Mouse (Mus musculus): ENCODE data around the gene Gm11492. TPM values are rescaled to one million over a fixed set of nuclear protein-coding genes. Genes with fewer than 3 reads are reported as not detected.

The Gm11492 gene
- polyA plus RNA-seq (2015; fragmentation: Nextera tagmentation; extraction: Ambion mirVana) = not detected in 2 replicates

DNA sequence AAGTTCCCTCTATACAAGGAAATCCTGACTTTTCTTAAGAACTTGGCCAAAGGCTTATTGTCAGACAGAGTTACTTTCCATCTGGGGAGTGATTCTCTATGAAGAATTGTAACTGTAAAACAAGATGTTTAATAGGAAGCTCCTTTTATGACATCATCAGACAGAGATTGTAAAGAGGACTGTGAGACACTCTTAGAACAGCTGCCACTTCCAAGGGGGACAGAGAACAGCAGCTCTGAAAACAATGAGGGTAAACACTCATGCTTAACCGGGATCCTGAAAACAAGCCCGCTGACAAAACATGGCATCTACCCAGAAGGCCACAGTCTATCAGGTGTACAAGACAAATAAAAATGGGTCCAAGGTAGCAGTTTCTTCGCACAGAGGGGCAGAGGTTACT lies at the start of gene Gm11492:
TSS of gene Gm11492 (plus strand) at position 153 of the 400 bp plus-strand sequence.
- H3K27ac ChIP-seq (replicated peaks) = no peak within 1 kb of the TSS

DNA sequence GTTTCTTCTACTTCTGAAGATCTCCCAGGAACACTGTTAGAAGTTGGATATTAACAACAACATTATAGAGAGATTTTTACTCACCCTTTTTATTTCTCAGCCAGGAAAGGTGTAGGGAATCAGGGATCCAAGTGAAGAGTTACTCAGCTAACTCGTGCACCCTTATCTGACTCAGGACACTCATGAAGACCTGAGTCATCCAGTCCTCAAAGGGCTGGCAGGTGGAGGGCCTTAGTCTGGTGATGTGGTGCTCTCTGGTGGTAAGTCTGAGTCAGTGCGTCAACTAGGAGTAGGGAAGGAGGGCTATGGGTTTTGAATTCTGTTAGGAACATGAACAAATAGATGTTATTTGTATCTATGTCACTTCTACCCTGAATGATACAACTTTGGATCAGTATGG lies 47.2 kb upstream of the Gm11492 start:
- no peak overlapping the region for H3K4me2 ChIP-seq
- no peak for ATAC-seq (ENCODE audit: extremely low read depth, insufficient number of reproducible peaks, low FRiP score, low TSS enrichment)

More for the DNA sequence above, at the start of gene Gm11492:
- Histone ChIP-seq H3K4me2 (no peak within 1 kb of the TSS), H3K36me3 (no peaks in the 10 kb centered on the region), H3K9me3 (no peaks in the 10 kb centered on the region), H3K9ac (no peak within 1 kb of the TSS), H3K27me3 (replicated peaks) (no peaks in the 10 kb centered on the region), H3K4me1 (peaks cover 27% of the 10 kb centered on the region), H3K4me3 (no peak within 1 kb of the TSS)
- 67% methylated on average over 3 of the region's 3 CpGs for WGBS
- ATAC-seq (ENCODE audit: extremely low read depth, insufficient number of reproducible peaks, low FRiP score, low TSS enrichment) = no peak

GRCm38 (mm10) chr11:87523466-87523865 lies 43.0 kb upstream of the Gm11492 start:
- H3K4me2 ChIP-seq = no peak overlapping the region
- no peaks in the 10 kb centered on the region for H3K9me3 ChIP-seq
- H3K4me1 ChIP-seq = peaks cover 11% of the 10 kb centered on the region; the same call in 1 of the 2 replicates
- no peak for ATAC-seq (ENCODE audit: extremely low read depth, insufficient number of reproducible peaks, low FRiP score, low TSS enrichment)
- 67% methylated on average over 5 of the region's 5 CpGs for WGBS
- H3K9ac ChIP-seq = no peak overlapping the region
- no peaks in the 10 kb centered on the region for H3K27me3 ChIP-seq (replicated peaks)
- H3K4me3 ChIP-seq = no peak overlapping the region
- no peaks in the 10 kb centered on the region for H3K36me3 ChIP-seq
- no peak overlapping the region for H3K27ac ChIP-seq (replicated peaks)

More for the DNA sequence above, 47.2 kb upstream of the Gm11492 start:
- H3K9ac ChIP-seq = no peak overlapping the region
- H3K36me3 ChIP-seq = no peaks in the 10 kb centered on the region
- no peaks in the 10 kb centered on the region for H3K27me3 ChIP-seq (replicated peaks)
- 6% methylated on average over 2 of the region's 2 CpGs for WGBS
- H3K4me1 ChIP-seq = peaks cover 5% of the 10 kb centered on the region; the same call in 1 of the 2 replicates
- no peaks in the 10 kb centered on the region for H3K9me3 ChIP-seq
- no peak overlapping the region for H3K27ac ChIP-seq (replicated peaks)
- H3K4me3 ChIP-seq = no peak overlapping the region

GRCm38 (mm10) chr11:87523967-87524366 lies 42.5 kb upstream of the Gm11492 start:
- Histone ChIP-seq H3K9me3 (no peaks in the 10 kb centered on the region), H3K4me1 (peaks cover 11% of the 10 kb centered on the region; the same call in 1 of the 2 replicates), H3K4me2 (no peak overlapping the region), H3K27ac (replicated peaks) (0 out of 2 replicates have a peak overlapping the region, but pooled peaks have one; percentile 61), H3K36me3 (no peaks in the 10 kb centered on the region), H3K27me3 (replicated peaks) (no peaks in the 10 kb centered on the region), H3K9ac (no peak overlapping the region), H3K4me3 (no peak overlapping the region)
- ATAC-seq (ENCODE audit: extremely low read depth, insufficient number of reproducible peaks, low FRiP score, low TSS enrichment) = no peak

DNA sequence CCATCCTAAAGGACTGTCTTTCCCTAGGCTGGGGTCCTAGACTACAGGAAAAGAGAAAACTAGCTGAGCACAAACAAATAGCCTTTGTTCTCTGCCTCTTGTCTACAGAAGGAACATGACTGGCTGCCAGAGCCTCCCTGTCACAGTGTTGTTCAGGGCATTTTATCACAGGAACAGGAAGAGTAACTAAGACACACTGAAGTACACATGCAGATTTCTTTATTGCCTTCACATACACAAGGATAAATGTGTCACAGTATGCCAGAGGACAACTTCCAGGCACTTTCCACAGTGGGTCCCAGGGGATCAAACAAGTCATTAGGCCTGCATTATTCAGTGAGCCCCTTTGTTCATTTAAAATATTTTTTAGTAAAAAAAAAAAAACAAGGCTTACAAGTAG lies 41.7 kb upstream of the Gm11492 start:
- no peak overlapping the region for H3K4me2 ChIP-seq
- no peak for ATAC-seq (ENCODE audit: extremely low read depth, insufficient number of reproducible peaks, low FRiP score, low TSS enrichment)
- H3K27ac ChIP-seq (replicated peaks) = peak overlapping the region; percentile 61
- H3K4me1 ChIP-seq = peaks cover 11% of the 10 kb centered on the region; the same call in 1 of the 2 replicates
- H3K4me3 ChIP-seq = no peak overlapping the region
- H3K27me3 ChIP-seq (replicated peaks) = no peaks in the 10 kb centered on the region
- H3K36me3 ChIP-seq = no peaks in the 10 kb centered on the region
- no peaks in the 10 kb centered on the region for H3K9me3 ChIP-seq
- H3K9ac ChIP-seq = no peak overlapping the region

DNA sequence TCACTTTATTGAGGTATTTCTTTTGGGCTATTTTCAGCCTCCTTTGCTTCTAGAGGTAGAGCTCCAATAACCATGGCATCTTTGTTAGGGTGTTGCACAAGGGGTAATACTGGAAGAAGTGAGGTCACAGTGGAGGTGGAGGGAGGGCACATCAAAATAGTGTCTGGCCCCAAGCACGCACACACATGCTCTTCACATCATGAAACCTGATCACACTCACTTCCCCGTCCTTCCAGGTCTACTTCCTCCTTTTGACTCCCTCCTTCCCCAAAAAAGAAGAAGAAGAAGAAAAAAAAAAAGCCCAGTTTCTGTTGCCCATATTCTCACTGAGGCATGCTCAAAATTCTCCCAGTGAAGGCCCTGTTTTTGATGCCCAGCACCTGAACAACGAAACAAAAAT lies 39.1 kb upstream of the Gm11492 start:
- 71% methylated on average over 3 of the region's 3 CpGs for whole genome bisulfite sequencing

DNA sequence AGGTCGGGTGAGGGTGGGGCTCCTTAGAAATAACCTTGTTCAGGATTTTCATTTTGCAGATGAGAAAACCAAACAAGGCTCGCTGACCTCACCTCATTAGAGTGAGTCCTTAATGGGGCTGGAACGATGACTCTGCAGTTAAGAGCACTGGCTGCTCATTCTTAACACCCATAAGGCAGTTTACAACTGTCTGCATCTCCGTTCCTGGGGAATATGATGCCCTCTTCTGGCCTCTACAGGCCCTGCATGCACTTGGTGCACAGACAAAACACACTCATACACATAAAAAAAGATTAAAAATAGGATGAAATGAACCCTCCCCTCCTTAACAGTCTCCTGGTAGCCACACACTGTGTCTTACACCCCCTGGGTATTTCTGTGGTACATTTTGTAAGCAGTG lies 38.5 kb upstream of the Gm11492 start:
- no peak overlapping the region for H3K4me2 ChIP-seq
- 63% methylated on average over 4 of the region's 4 CpGs for WGBS
- H3K4me1 ChIP-seq = peaks cover 19% of the 10 kb centered on the region; the same call in 1 of the 2 replicates
- H3K4me3 ChIP-seq = no peak overlapping the region
- H3K9ac ChIP-seq = no peak overlapping the region
- H3K9me3 ChIP-seq = no peaks in the 10 kb centered on the region
- H3K27me3 ChIP-seq (replicated peaks) = no peaks in the 10 kb centered on the region
- ATAC-seq (ENCODE audit: extremely low read depth, insufficient number of reproducible peaks, low FRiP score, low TSS enrichment) = no peak
- no peak overlapping the region for H3K27ac ChIP-seq (replicated peaks)
- H3K36me3 ChIP-seq = no peaks in the 10 kb centered on the region

More for the DNA sequence above, 39.1 kb upstream of the Gm11492 start:
- Histone ChIP-seq H3K4me2 (no peak overlapping the region), H3K27ac (replicated peaks) (no peak overlapping the region), H3K36me3 (no peaks in the 10 kb centered on the region), H3K4me1 (peaks cover 19% of the 10 kb centered on the region; the same call in 1 of the 2 replicates), H3K9me3 (no peaks in the 10 kb centered on the region), H3K9ac (no peak overlapping the region), H3K27me3 (replicated peaks) (no peaks in the 10 kb centered on the region), H3K4me3 (no peak overlapping the region)
- no peak for ATAC-seq (ENCODE audit: extremely low read depth, insufficient number of reproducible peaks, low FRiP score, low TSS enrichment)

GRCm38 (mm10) chr11:87531695-87532094 lies 34.8 kb upstream of the Gm11492 start:
- H3K9ac ChIP-seq = no peak overlapping the region
- no peak for ATAC-seq (ENCODE audit: extremely low read depth, insufficient number of reproducible peaks, low FRiP score, low TSS enrichment)
- no peaks in the 10 kb centered on the region for H3K36me3 ChIP-seq
- WGBS = 50% methylated on average over 6 of the region's 6 CpGs
- no peaks in the 10 kb centered on the region for H3K27me3 ChIP-seq (replicated peaks)
- no peak overlapping the region for H3K27ac ChIP-seq (replicated peaks)
- no peak overlapping the region for H3K4me2 ChIP-seq
- peaks cover 8% of the 10 kb centered on the region; the same call in 1 of the 2 replicates for H3K4me1 ChIP-seq
- H3K4me3 ChIP-seq = no peak overlapping the region
- H3K9me3 ChIP-seq = no peaks in the 10 kb centered on the region

DNA sequence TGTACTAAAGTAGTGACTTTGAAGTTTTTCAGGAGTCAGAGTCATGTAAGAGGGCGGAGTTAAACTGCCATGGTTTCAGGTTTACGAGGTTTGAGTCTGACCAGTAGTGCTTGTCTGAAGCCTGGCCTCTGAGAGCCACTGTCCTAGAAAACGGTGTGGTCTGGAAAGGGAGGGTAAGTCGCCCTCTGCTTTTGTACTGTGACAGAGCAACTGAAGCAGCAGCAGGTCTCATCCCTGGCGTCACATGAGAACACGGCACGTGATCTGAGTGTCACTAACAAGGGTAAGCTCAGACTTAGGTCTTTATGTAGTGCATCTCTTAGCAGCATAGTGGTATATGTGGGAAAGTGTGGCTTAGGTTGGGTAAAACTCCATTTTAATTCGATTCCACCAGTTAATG lies 24.2 kb upstream of the Gm11492 start:
- H3K4me2 ChIP-seq = no peak overlapping the region
- no peak for ATAC-seq (ENCODE audit: extremely low read depth, insufficient number of reproducible peaks, low FRiP score, low TSS enrichment)
- H3K36me3 ChIP-seq = no peaks in the 10 kb centered on the region
- no peak overlapping the region for H3K9ac ChIP-seq
- 33% methylated on average over 8 of the region's 8 CpGs for WGBS
- no peak overlapping the region for H3K4me3 ChIP-seq
- H3K27ac ChIP-seq (replicated peaks) = no peak overlapping the region
- no peaks in the 10 kb centered on the region for H3K27me3 ChIP-seq (replicated peaks)
- no peaks in the 10 kb centered on the region for H3K9me3 ChIP-seq
- H3K4me1 ChIP-seq = peaks cover 5% of the 10 kb centered on the region; the same call in 1 of the 2 replicates

- H3K4me3 ChIP-seq = no peak overlapping the region
- no peak overlapping the region for H3K27ac ChIP-seq (replicated peaks)
- no peak overlapping the region for H3K9ac ChIP-seq
- H3K4me2 ChIP-seq = no peak overlapping the region
- H3K27me3 ChIP-seq (replicated peaks) = no peaks in the 10 kb centered on the region
- no peaks in the 10 kb centered on the region for H3K36me3 ChIP-seq
- WGBS = 54% methylated on average over 3 of the region's 3 CpGs
- H3K4me1 ChIP-seq = peaks cover 5% of the 10 kb centered on the region; the same call in 1 of the 2 replicates
- no peaks in the 10 kb centered on the region for H3K9me3 ChIP-seq
- ATAC-seq (ENCODE audit: extremely low read depth, insufficient number of reproducible peaks, low FRiP score, low TSS enrichment) = no peak
These were observed 23.5 kb upstream of the Gm11492 start for GRCm38 (mm10) chr11:87542906-87543305.

- H3K27me3 ChIP-seq (replicated peaks) = no peaks in the 10 kb centered on the region
- no peak overlapping the region for H3K9ac ChIP-seq
- H3K27ac ChIP-seq (replicated peaks) = no peak overlapping the region
- H3K36me3 ChIP-seq = no peaks in the 10 kb centered on the region
- H3K9me3 ChIP-seq = no peaks in the 10 kb centered on the region
- H3K4me2 ChIP-seq = no peak overlapping the region
- peaks cover 20% of the 10 kb centered on the region for H3K4me1 ChIP-seq
- no peak overlapping the region for H3K4me3 ChIP-seq
- ATAC-seq (ENCODE audit: extremely low read depth, insufficient number of reproducible peaks, low FRiP score, low TSS enrichment) = no peak
- WGBS = 70% methylated on average over 4 of the region's 4 CpGs
These were observed 13.1 kb upstream of the Gm11492 start for GRCm38 (mm10) chr11:87553342-87553741.

GRCm38 (mm10) chr11:87554386-87554785 lies 12.1 kb upstream of the Gm11492 start:
- Histone ChIP-seq H3K27ac (replicated peaks) (peak overlapping the region; percentile 74), H3K36me3 (no peaks in the 10 kb centered on the region), H3K4me3 (no peak overlapping the region), H3K9me3 (no peaks in the 10 kb centered on the region), H3K9ac (no peak overlapping the region; the same call in 1 of the 2 replicates), H3K4me2 (peak overlapping the region; percentile 26), H3K4me1 (peaks cover 20% of the 10 kb centered on the region), H3K27me3 (replicated peaks) (no peaks in the 10 kb centered on the region)
- 15% methylated on average over 5 of the region's 5 CpGs for WGBS
- ATAC-seq (ENCODE audit: extremely low read depth, insufficient number of reproducible peaks, low FRiP score, low TSS enrichment) = no peak

Measured in heart, embryonic 13.5 days (tissue).